Mouse (Mus musculus): ENCODE measurements around the gene Efemp2. TPM values are rescaled to one million over a fixed set of nuclear protein-coding genes. Genes with fewer than 3 reads are reported as not detected.
"Not testable (repeated sequence)": the region's sequence is repeated elsewhere in the genome, so short reads cannot be mapped to it uniquely, and the experiment has no call there.

The Efemp2 gene
- polyA plus RNA-seq, 1 experiment from 2014 or later, result 16.0 TPM

GRCm38 (mm10) chr19:5490313-5490897 is 16.7 kb downstream of the Efemp2 start, which contains the start of gene Cfl1:
Gene Cfl1, plus strand, starts transcription at chr19:5490455.
- H3K4me1 ChIP-seq (replicated peaks), result peaks cover 58% of the 10 kb centered on the region
- H3K4me2 ChIP-seq, result peak within 1 kb of the TSS; percentile 97
- no peaks in the 10 kb centered on the region for H3K9me3 ChIP-seq (replicated peaks)
- H3K4me3 ChIP-seq (replicated peaks), result peak within 1 kb of the TSS; percentile 97
- H3K27me3 ChIP-seq, result no peaks in the 10 kb centered on the region
- peaks cover 44% of the 10 kb centered on the region for H3K36me3 ChIP-seq (replicated peaks)
- H3K27ac ChIP-seq (replicated peaks), result peak within 1 kb of the TSS; percentile 99
- WGBS (ENCODE audit: insufficient replicate concordance), result under 1% methylated on average over 62 of the region's 62 CpGs
- H3K9ac ChIP-seq, result peak within 1 kb of the TSS; percentile 96
- ATAC-seq (ENCODE audit: insufficient read depth), result peak; percentile 58

- under 1% methylated on average over 59 of the region's 59 CpGs for WGBS (ENCODE audit: insufficient replicate concordance)
- ATAC-seq (ENCODE audit: insufficient read depth), result peak; percentile 31
These were observed 17.3 kb downstream of the Efemp2 start for GRCm38 (mm10) chr19:5490898-5491708.

GRCm38 (mm10) chr19:5492641-5493040 is 18.9 kb downstream of the Efemp2 start:
- no peaks in the 10 kb centered on the region for H3K9me3 ChIP-seq (replicated peaks)

More at GRCm38 (mm10) chr19:5490898-5491708, 17.3 kb downstream of the Efemp2 start:
- H3K9ac ChIP-seq, result peak overlapping the region; percentile 96
- peak overlapping the region; percentile 99 for H3K27ac ChIP-seq (replicated peaks)
- no peaks in the 10 kb centered on the region for H3K9me3 ChIP-seq (replicated peaks)
- no peaks in the 10 kb centered on the region for H3K27me3 ChIP-seq
- H3K4me3 ChIP-seq (replicated peaks), result peak overlapping the region; percentile 97
- peak overlapping the region; percentile 97 for H3K4me2 ChIP-seq
- H3K36me3 ChIP-seq (replicated peaks), result peaks cover 44% of the 10 kb centered on the region
- H3K4me1 ChIP-seq (replicated peaks), result peaks cover 57% of the 10 kb centered on the region

GRCm38 (mm10) chr19:5493301-5493721 is 19.6 kb downstream of the Efemp2 start:
- not testable (repeated sequence) for H3K9me3 ChIP-seq (replicated peaks); H3K27me3 ChIP-seq; H3K4me3 ChIP-seq (replicated peaks); ATAC-seq (ENCODE audit: insufficient read depth); H3K9ac ChIP-seq; H3K4me2 ChIP-seq; H3K27ac ChIP-seq (replicated peaks)
- peaks cover 35% of the 10 kb centered on the region for H3K4me1 ChIP-seq (replicated peaks)
- peaks cover 66% of the 10 kb centered on the region for H3K36me3 ChIP-seq (replicated peaks)
- WGBS (ENCODE audit: insufficient replicate concordance), result 80% methylated on average over 9 of the region's 9 CpGs

More at GRCm38 (mm10) chr19:5492641-5493040, 18.9 kb downstream of the Efemp2 start:
- H3K36me3 ChIP-seq (replicated peaks), result peaks cover 59% of the 10 kb centered on the region
- H3K27ac ChIP-seq (replicated peaks), result no peak overlapping the region
- peaks cover 42% of the 10 kb centered on the region for H3K4me1 ChIP-seq (replicated peaks)
- ATAC-seq (ENCODE audit: insufficient read depth), result no peak
- 0 out of 2 replicates have a peak overlapping the region, but pooled peaks have one; percentile 97 for H3K4me3 ChIP-seq (replicated peaks)
- H3K4me2 ChIP-seq, result no peak overlapping the region
- H3K9ac ChIP-seq, result no peak overlapping the region
- WGBS (ENCODE audit: insufficient replicate concordance), result 79% methylated on average over 4 of the region's 4 CpGs
- no peaks in the 10 kb centered on the region for H3K27me3 ChIP-seq

- no peak for ATAC-seq (ENCODE audit: insufficient read depth)
- peaks cover 26% of the 10 kb centered on the region for H3K4me1 ChIP-seq (replicated peaks)
- H3K4me3 ChIP-seq (replicated peaks), result no peak overlapping the region
- H3K9me3 ChIP-seq (replicated peaks), result no peaks in the 10 kb centered on the region
- H3K36me3 ChIP-seq (replicated peaks), result peaks cover 70% of the 10 kb centered on the region
- WGBS (ENCODE audit: insufficient replicate concordance), result 79% methylated on average over 3 of the region's 3 CpGs
- no peaks in the 10 kb centered on the region for H3K27me3 ChIP-seq
- H3K9ac ChIP-seq, result no peak overlapping the region
- H3K4me2 ChIP-seq, result no peak overlapping the region
- no peak overlapping the region for H3K27ac ChIP-seq (replicated peaks)
These were observed 20.6 kb downstream of the Efemp2 start for GRCm38 (mm10) chr19:5494314-5494713.

- no peak for ATAC-seq (ENCODE audit: insufficient read depth)
- no peak overlapping the region for H3K9ac ChIP-seq
- H3K27me3 ChIP-seq, result no peaks in the 10 kb centered on the region
- no peak overlapping the region for H3K4me2 ChIP-seq
- H3K36me3 ChIP-seq (replicated peaks), result peaks cover 70% of the 10 kb centered on the region
- no peak overlapping the region for H3K27ac ChIP-seq (replicated peaks)
- no peak overlapping the region for H3K4me3 ChIP-seq (replicated peaks)
- H3K9me3 ChIP-seq (replicated peaks), result no peaks in the 10 kb centered on the region
- H3K4me1 ChIP-seq (replicated peaks), result peaks cover 17% of the 10 kb centered on the region
- 81% methylated on average over 12 of the region's 12 CpGs for WGBS (ENCODE audit: insufficient replicate concordance)
These were observed 21.7 kb downstream of the Efemp2 start for GRCm38 (mm10) chr19:5495353-5496051.

- Histone ChIP-seq H3K27me3 (no peaks in the 10 kb centered on the region), H3K27ac (replicated peaks) (no peak overlapping the region), H3K4me2 (no peak overlapping the region), H3K9me3 (replicated peaks) (no peaks in the 10 kb centered on the region), H3K4me3 (replicated peaks) (no peak overlapping the region), H3K36me3 (replicated peaks) (peaks cover 70% of the 10 kb centered on the region), H3K9ac (no peak overlapping the region), H3K4me1 (replicated peaks) (peaks cover 15% of the 10 kb centered on the region)
- WGBS (ENCODE audit: insufficient replicate concordance), result 83% methylated on average over 16 of the region's 16 CpGs
- no peak for ATAC-seq (ENCODE audit: insufficient read depth)
These were observed 22.3 kb downstream of the Efemp2 start for GRCm38 (mm10) chr19:5496052-5496370.

- H3K9me3 ChIP-seq (replicated peaks), result no peaks in the 10 kb centered on the region
- 66% methylated on average over 2 of the region's 2 CpGs for WGBS (ENCODE audit: insufficient replicate concordance)
- no peak overlapping the region for H3K27ac ChIP-seq (replicated peaks)
These were observed 26.6 kb downstream of the Efemp2 start for GRCm38 (mm10) chr19:5500330-5500875.

GRCm38 (mm10) chr19:5503687-5504086 is 29.9 kb downstream of the Efemp2 start, which contains the start of gene 1700020D05Rik:
Gene 1700020D05Rik, minus strand, starts transcription at chr19:5503787.
- no peak for ATAC-seq (ENCODE audit: insufficient read depth)
- Histone ChIP-seq H3K4me2 (no peak within 1 kb of the TSS), H3K27ac (replicated peaks) (no peak within 1 kb of the TSS), H3K4me1 (replicated peaks) (0 out of 2 replicates have a peak, but pooled peaks cover 6% of the 10 kb centered on the region), H3K27me3 (no peaks in the 10 kb centered on the region), H3K36me3 (replicated peaks) (0 out of 2 replicates have a peak, but pooled peaks cover 5% of the 10 kb centered on the region), H3K9me3 (replicated peaks) (no peaks in the 10 kb centered on the region), H3K9ac (no peak within 1 kb of the TSS), H3K4me3 (replicated peaks) (no peak within 1 kb of the TSS)
- WGBS (ENCODE audit: insufficient replicate concordance), result 70% methylated on average over 17 of the region's 17 CpGs

More at GRCm38 (mm10) chr19:5500330-5500875, 26.6 kb downstream of the Efemp2 start:
- Histone ChIP-seq H3K27me3 (no peaks in the 10 kb centered on the region), H3K36me3 (replicated peaks) (peaks cover 37% of the 10 kb centered on the region), H3K9ac (no peak overlapping the region), H3K4me1 (replicated peaks) (no peaks in the 10 kb centered on the region), H3K4me3 (replicated peaks) (no peak overlapping the region), H3K4me2 (no peak overlapping the region)
- no peak for ATAC-seq (ENCODE audit: insufficient read depth)

- WGBS (ENCODE audit: insufficient replicate concordance), result 3% methylated on average over 47 of the region's 47 CpGs
- H3K36me3 ChIP-seq (replicated peaks), result no peaks in the 10 kb centered on the region
- peak within 1 kb of the TSS; percentile 98 for H3K4me2 ChIP-seq
- no peaks in the 10 kb centered on the region for H3K27me3 ChIP-seq
- ATAC-seq (ENCODE audit: insufficient read depth), result peak; percentile 99
- H3K27ac ChIP-seq (replicated peaks), result peak within 1 kb of the TSS; percentile 80
- no peaks in the 10 kb centered on the region for H3K9me3 ChIP-seq (replicated peaks)
- peaks cover 47% of the 10 kb centered on the region for H3K4me1 ChIP-seq (replicated peaks)
- H3K4me3 ChIP-seq (replicated peaks), result peak within 1 kb of the TSS; percentile 68
- H3K9ac ChIP-seq, result peak within 1 kb of the TSS; percentile 67
These were observed 36.6 kb downstream of the Efemp2 start, which contains the start of gene Snx32 for GRCm38 (mm10) chr19:5510031-5511026. Gene Snx32, minus strand, starts transcription at chr19:5510538.
